Mouse (Mus musculus) stomach, postnatal 0 days (tissue): ENCODE results near the gene Rgs8.

Experiments
- CTCF ChIP-seq: IDR thresholded peaks from 2 replicates; pipeline ENCODE4 v1.5.1; 2016; ENCODE audit warnings: antibody characterized with exemption, low read depth, mild to moderate bottlenecking, moderate library complexity
- EP300 ChIP-seq: optimal IDR thresholded peaks from 2 replicates; pipeline ENCODE3; 2016; ENCODE audit warnings: antibody characterized with exemption

DNA sequence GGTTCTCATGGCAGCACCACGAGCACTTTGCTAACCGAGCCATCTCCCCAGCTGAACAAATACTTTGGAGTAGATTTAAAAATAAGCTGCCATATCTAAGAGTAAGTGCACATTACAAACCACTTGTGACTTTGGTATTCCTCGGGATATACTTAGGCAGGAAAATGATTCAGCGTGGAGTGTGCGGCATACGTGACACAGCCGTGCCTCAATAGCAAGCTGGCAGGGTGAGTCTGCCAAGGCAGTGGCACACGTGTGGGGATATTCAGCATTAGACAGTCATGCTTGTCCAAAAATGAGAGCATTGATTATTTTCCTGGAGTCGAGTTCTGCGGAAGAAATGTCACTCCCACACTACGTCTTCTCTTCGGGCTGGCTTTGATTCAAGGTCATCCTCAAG, 21.1 kb downstream of the Rgs8 start:
- no peak for TF ChIP-seq CTCF
- TF ChIP-seq EP300 = no peak
